Mouse (Mus musculus) adipocyte (in vitro differentiated cells): ENCODE measurements around the gene Mchr1.
"Not testable (repeated sequence)": the region's sequence is repeated elsewhere in the genome, so short reads cannot be mapped to it uniquely, and the experiment has no call there.

Source experiments
- DNase-seq: peaks from one replicate; pipeline ENCODE4 v3.0.0-alpha.2; 2016; ENCODE audit warnings: low spot score

Gene Mchr1

DNA sequence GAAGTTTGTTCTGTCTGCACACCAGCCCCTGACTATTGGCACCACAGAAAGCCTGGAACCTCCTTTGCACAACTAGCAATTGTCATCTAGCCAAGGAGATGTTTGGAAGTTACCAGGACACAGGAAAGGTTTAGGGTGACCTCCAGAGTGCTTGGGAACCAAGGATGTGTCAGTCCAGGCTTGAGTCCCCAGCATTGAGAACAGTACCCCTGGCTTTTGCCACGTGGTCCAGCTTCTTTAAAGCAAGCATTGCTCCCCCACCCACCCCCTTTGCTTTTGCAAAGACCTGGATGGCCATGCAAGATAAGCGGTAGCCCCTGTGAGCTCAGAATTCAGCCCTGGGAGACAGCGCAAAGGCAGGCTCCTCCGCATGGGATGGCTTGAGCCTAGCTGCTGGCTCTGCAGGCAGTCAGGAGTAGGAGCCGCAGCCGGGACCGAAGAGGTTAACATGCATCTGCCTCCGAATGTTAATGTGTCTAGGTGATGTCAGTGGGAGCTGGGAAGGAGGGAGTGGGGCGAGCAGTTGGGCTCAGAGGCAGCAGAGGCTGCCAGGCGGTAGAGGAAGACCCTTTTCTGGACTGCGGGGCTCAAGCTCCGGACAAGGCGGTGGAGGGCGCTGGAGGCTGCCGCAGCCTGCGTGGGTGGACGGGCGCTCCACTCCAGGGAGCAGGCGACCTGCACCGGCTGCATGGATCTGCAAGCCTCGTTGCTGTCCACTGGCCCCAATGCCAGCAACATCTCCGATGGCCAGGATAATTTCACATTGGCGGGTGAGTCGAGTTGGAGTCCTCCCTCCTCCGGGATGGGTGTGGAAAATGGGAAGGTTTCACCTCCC is at the start of gene Mchr1:
TSS of gene Mchr1 (plus strand) at position 414 of the 835 bp plus-strand sequence.
- no peak for DNase-seq

DNA sequence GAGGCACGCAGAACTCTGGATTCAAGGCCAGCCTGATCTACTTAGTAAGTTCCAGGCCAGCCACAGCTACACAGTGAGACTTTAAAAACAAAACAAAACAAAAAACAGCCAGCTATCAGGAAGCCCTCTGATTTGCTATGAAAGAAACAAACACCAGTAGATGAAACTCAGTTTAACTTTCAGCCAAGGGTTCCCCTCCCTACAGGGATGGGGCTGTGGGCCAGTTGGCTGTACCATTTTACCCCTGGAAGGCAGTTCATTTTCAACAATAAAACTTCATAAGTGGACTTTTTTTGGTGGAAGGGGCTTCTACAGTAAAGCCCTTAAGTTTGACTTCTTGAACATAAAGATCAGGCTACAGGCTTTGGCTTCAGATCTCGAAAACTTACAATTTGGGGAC is 46.2 kb upstream of the Mchr1 start:
- DNase-seq: no peak

- DNase-seq: peak; percentile 19
These were observed 45.2 kb upstream of the Mchr1 start for GRCm38 (mm10) chr15:81190011-81190629.

DNA sequence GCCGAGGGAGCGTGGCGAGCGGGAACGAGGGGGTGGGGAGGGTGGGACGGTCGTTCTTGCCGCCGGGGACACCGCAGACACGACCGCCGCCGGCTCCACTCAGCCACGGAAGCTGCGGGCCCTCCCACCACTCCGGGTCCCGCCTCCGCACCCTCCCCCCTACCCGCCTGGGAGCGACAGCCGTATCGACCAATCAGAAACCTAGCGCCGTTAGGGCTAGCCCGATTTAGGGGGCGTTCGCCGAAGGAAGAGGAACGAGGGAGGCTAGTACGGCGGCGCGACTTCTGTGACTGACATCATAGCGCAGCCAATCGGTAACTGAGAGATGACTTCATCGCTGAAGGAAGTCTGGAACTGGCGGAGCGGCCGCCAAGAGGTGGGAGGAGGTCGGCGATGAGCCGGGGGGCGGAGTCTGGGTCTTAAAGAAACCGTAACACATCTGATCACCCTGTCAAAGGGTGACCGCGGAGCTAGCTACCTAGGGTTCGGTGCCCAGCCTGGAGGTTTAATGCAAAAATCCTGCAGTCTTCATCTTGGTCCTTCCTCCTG is 44.6 kb upstream of the Mchr1 start, which contains the start of gene Mrtfa:
TSS of gene Mrtfa (minus strand) at position 128 of the 549 bp plus-strand sequence.
- peak; percentile 99 for DNase-seq

GRCm38 (mm10) chr15:81191303-81191702 is 44.0 kb upstream of the Mchr1 start:
- no peak for DNase-seq

GRCm38 (mm10) chr15:81192316-81192715 is 43.0 kb upstream of the Mchr1 start:
- no peak for DNase-seq

DNA sequence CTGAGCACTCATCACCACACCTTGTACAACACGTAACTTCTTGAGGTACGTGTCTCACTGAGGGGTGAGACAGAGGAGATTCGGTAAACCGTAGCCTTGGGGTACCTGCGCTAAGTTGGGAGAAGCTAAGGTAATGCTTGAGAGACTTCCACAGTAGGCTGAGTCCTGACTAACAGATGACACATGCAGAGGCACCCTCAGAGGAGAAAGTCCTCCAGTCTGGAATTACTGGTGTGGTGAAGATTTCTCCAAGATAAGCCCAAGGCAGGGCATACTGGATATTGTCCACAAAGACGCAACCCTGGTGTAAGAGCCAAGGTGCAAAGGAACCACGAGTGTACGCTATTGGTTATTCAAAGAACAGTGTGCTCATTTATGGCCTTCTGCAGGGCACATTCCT is 42.4 kb upstream of the Mchr1 start:
- no peak for DNase-seq

- DNase-seq: no peak
These were observed 40.5 kb upstream of the Mchr1 start for GRCm38 (mm10) chr15:81194791-81195190.

DNA sequence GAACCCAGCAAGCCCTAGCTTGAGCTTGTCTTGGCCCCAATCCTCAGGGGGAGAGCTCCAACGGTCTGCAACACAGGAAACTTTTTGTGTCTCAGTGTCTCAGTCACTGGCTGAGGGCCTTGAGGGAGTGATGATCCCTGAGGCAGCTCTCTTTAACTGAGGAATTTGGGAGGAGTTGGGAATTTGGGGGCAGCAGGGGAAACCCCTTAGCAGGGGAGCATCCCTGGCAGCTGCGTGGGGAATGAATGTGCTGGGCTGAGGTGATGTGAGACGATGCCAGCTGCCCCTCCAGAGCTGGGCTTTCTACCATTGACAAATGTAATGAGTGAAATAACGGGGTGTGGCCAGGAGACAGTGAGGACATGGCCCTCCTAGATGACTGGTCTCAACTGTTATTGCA is 39.9 kb upstream of the Mchr1 start:
- DNase-seq: no peak

- DNase-seq: no peak
These were observed 38.1 kb upstream of the Mchr1 start for GRCm38 (mm10) chr15:81197197-81197596.

DNA sequence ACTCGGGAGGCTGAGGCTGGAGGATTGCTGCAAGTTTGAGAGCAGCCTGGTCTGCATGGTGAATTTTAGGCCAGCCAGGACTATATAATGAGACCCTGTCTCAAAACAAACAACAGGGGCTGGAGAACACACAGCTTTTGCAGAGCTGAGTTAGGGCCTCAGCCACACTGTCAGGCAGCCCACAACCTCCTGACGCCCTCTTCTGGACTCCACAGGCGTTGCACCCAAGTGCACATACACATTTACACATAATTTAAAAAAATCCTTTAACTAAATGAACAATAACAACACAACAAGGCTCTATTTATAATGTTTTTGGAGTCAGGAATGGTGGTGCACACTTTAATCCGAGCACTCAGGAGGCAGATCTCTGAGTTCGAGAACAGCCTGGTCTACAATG is 36.9 kb upstream of the Mchr1 start:
- no peak for DNase-seq

DNA sequence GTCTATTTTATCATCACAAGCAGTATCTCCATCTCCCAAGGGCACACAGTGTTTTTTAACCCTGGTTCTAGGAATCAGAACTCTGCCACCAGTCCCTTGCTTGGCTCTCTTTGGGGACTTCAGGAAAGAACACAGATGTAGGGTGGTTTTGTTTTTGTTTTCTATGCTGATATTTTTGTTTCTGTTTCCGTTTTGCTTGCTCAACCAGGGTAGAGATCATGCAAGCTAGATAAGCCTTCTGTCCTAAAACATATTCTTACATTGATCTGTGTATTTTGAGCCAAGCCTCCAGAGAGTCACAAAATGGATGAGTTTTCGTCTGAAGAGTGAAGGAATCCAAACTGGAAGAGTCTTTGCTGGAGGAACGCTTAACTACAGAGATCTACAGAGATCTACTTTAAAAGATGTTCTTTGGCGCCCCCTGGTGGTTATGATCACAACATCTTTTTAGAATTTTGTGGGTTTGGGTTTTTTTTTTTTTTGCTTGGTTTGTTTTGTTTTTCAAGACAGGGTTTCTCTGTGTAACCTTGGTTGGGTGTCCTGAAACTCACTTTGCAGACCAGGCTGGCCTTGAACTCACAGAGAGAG is 35.8 kb upstream of the Mchr1 start:
- DNase-seq: peak; percentile 93

DNA sequence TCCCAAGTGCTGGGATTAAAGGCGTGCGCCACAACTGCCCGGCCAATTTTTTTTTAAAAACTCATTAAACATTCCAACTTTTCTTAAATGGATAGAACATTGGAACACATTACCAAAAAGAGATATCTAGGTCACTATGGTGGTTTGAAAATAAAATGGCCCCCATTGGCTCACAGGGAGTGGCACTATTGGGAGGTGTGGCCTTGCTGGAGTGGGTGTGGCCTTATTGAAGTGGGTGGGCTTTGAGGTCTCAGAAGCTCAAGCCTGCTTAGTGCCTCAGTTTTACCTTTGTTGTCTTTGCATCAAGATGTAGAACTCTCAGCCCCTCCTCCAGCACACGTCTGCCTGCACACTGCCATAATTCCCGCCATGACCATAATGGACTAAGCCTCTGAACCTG is 32.8 kb upstream of the Mchr1 start:
- no peak for DNase-seq

- DNase-seq: no peak
These were observed 24.8 kb upstream of the Mchr1 start for GRCm38 (mm10) chr15:81210496-81210895.

- no peak for DNase-seq
These were observed 22.3 kb upstream of the Mchr1 start for GRCm38 (mm10) chr15:81212976-81213375.

DNA sequence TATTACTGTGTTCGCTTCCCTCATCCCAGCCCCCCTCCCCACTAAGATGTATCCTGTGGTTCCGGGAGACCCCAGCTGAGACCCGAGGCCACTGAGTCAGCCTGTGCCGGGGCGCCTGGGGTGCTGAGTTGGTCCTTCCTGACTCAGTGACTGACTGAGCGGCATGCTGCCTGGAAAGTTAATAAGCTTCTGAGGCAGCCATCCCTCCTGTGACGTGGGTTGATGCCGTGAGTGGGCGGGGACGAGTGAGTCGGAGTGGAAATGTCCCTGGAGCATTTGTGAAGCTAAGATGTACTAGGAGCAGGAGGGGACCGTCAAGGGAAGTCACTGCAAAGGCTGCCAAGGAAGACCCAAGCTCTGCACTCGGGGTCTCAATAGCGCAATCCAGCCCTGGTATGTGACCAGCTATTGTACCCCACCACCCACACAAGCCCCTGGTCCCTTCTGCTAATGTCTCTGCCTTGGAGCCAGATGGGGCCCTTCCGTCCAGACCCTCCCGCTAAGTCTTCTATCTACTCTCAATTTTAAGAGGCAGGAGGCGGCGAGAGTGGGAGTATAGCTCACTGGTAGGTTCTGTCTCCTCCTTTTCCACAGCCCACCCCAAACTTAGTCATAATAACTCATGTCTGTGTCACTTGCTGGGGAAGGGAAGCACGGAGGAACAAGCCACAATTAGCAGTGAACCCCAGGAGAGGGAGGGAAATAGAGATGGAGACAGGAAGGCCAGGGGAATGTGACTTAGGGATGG is 18.2 kb upstream of the Mchr1 start:
- no peak for DNase-seq

GRCm38 (mm10) chr15:81219054-81219453 is 16.2 kb upstream of the Mchr1 start:
- DNase-seq: no peak

DNA sequence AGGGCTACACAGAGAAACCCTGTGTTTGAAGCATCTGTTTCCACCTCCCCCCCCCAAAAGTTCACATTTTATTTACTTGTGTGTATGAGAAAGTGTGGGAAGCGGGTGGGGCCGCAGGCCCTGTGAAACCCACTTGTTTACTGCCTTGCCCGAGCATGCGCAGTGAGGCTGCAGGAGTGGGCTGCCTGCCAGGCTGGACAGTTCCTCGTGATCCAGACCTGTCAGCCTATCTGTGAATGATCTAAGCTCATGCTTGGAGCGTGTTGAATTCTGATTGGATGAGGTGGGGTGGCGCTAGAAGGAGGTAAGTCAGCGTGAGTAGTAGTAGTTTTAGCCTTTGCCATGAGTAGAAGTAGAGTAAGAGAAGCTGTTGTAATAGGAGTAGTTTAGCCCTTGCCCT is 15.2 kb upstream of the Mchr1 start:
- DNase-seq: not testable (repeated sequence)

- no peak for DNase-seq
These were observed 13.9 kb upstream of the Mchr1 start for GRCm38 (mm10) chr15:81221446-81221845.

- DNase-seq: no peak
These were observed 10.3 kb upstream of the Mchr1 start for GRCm38 (mm10) chr15:81225016-81225415.

- no peak for DNase-seq
These were observed 9.6 kb upstream of the Mchr1 start for GRCm38 (mm10) chr15:81225732-81226131.

- DNase-seq: no peak
These were observed 8.5 kb upstream of the Mchr1 start for GRCm38 (mm10) chr15:81226796-81227195.
